Mouse (Mus musculus) stomach, postnatal 0 days (tissue): Measurements from ENCODE around the gene Ilvbl.

Experiments used
- CTCF ChIP-seq: IDR thresholded peaks from 2 replicates; pipeline ENCODE4 v1.5.1; 2016; ENCODE audit warnings: antibody characterized with exemption, low read depth, mild to moderate bottlenecking, moderate library complexity
- EP300 ChIP-seq: optimal IDR thresholded peaks from 2 replicates; pipeline ENCODE3; 2016; ENCODE audit warnings: antibody characterized with exemption

GRCm38 (mm10) chr10:78594566-78594965 is 20.4 kb downstream of the Ilvbl start:
- TF ChIP-seq CTCF (no peak), EP300 (no peak)
